Mouse (Mus musculus): Measurements from ENCODE around the gene 6030458C11Rik. TPM values are rescaled to one million over a fixed set of nuclear protein-coding genes. Genes with fewer than 3 reads are reported as not detected.
"Not testable (repeated sequence)": the region's sequence is repeated elsewhere in the genome, so short reads cannot be mapped to it uniquely, and the experiment has no call there.

The 6030458C11Rik gene
- polyA plus RNA-seq, 1 experiment from 2014 or later, result 19.5 TPM

GRCm38 (mm10) chr15:12805071-12805470, 19.4 kb downstream of the 6030458C11Rik start:
- WGBS (ENCODE audit: insufficient replicate concordance), result 69% methylated on average over 4 of the region's 4 CpGs
- Histone ChIP-seq H3K36me3 (replicated peaks; ENCODE audit: insufficient read depth, low read length) (peaks cover 28% of the 10 kb centered on the region), H3K9ac (replicated peaks) (no peak overlapping the region), H3K27ac (ENCODE audit: low read depth) (no peak overlapping the region), H3K4me1 (ENCODE audit: insufficient read depth) (no peaks in the 10 kb centered on the region), H3K27me3 (ENCODE audit: insufficient read depth, low read length) (no peaks in the 10 kb centered on the region), H3K4me2 (ENCODE audit: low read depth, low read length) (no peak overlapping the region), H3K4me3 (ENCODE audit: low read depth, low read length) (no peak overlapping the region), H3K9me3 (ENCODE audit: low read length) (no peaks in the 10 kb centered on the region)
- no peak for ATAC-seq
- TF ChIP-seq CTCF (IDR thresholded peaks at IDR 0.05; ENCODE audit: low read depth) (no peak), EP300 (IDR thresholded peaks at IDR 0.05; ENCODE audit: low read depth) (no peak)
- DNase-seq, result no peak

GRCm38 (mm10) chr15:12801142-12801506, 23.3 kb downstream of the 6030458C11Rik start:
- not testable (repeated sequence) for H3K9ac ChIP-seq (replicated peaks); H3K9me3 ChIP-seq (ENCODE audit: low read length); H3K27me3 ChIP-seq (ENCODE audit: insufficient read depth, low read length); H3K36me3 ChIP-seq (replicated peaks; ENCODE audit: insufficient read depth, low read length); H3K4me3 ChIP-seq (ENCODE audit: low read depth, low read length); H3K4me2 ChIP-seq (ENCODE audit: low read depth, low read length); ATAC-seq; H3K27ac ChIP-seq (ENCODE audit: low read depth); H3K4me1 ChIP-seq (ENCODE audit: insufficient read depth); DNase-seq
- WGBS (ENCODE audit: insufficient replicate concordance), result 76% methylated on average over 2 of the region's 2 CpGs

- Histone ChIP-seq H3K27ac (ENCODE audit: low read depth) (no peak overlapping the region), H3K36me3 (replicated peaks; ENCODE audit: insufficient read depth, low read length) (no peaks in the 10 kb centered on the region), H3K9me3 (ENCODE audit: low read length) (no peaks in the 10 kb centered on the region), H3K4me2 (ENCODE audit: low read depth, low read length) (no peak overlapping the region), H3K27me3 (ENCODE audit: insufficient read depth, low read length) (no peaks in the 10 kb centered on the region), H3K9ac (replicated peaks) (no peak overlapping the region), H3K4me1 (ENCODE audit: insufficient read depth) (no peaks in the 10 kb centered on the region), H3K4me3 (ENCODE audit: low read depth, low read length) (no peak overlapping the region)
- ATAC-seq (no peak), DNase-seq (no peak)
- WGBS (ENCODE audit: insufficient replicate concordance), result 47% methylated on average over 15 of the region's 15 CpGs
- TF ChIP-seq EP300 (IDR thresholded peaks at IDR 0.05; ENCODE audit: low read depth) (no peak), CTCF (IDR thresholded peaks at IDR 0.05; ENCODE audit: low read depth) (no peak)
Observed at GRCm38 (mm10) chr15:12800405-12801141, 23.9 kb downstream of the 6030458C11Rik start.

GRCm38 (mm10) chr15:12798043-12798442, 26.4 kb downstream of the 6030458C11Rik start:
- Histone ChIP-seq H3K36me3 (replicated peaks; ENCODE audit: insufficient read depth, low read length) (no peaks in the 10 kb centered on the region), H3K9me3 (ENCODE audit: low read length) (no peaks in the 10 kb centered on the region), H3K4me2 (ENCODE audit: low read depth, low read length) (no peak overlapping the region), H3K27ac (ENCODE audit: low read depth) (no peak overlapping the region), H3K4me1 (ENCODE audit: insufficient read depth) (no peaks in the 10 kb centered on the region), H3K9ac (replicated peaks) (no peak overlapping the region), H3K27me3 (ENCODE audit: insufficient read depth, low read length) (no peaks in the 10 kb centered on the region), H3K4me3 (ENCODE audit: low read depth, low read length) (no peak overlapping the region)
- ATAC-seq, result no peak
- TF ChIP-seq CTCF (IDR thresholded peaks at IDR 0.05; ENCODE audit: low read depth) (no peak), EP300 (IDR thresholded peaks at IDR 0.05; ENCODE audit: low read depth) (no peak)
- 64% methylated on average over 6 of the region's 6 CpGs for WGBS (ENCODE audit: insufficient replicate concordance)
- DNase-seq, result no peak

- TF ChIP-seq CTCF (IDR thresholded peaks at IDR 0.05; ENCODE audit: low read depth), result no peak
- no peak for TF ChIP-seq EP300 (IDR thresholded peaks at IDR 0.05; ENCODE audit: low read depth)
- 59% methylated on average over 13 of the region's 13 CpGs for WGBS (ENCODE audit: insufficient replicate concordance)
Observed at GRCm38 (mm10) chr15:12795909-12796470, 28.5 kb downstream of the 6030458C11Rik start.

GRCm38 (mm10) chr15:12795457-12795894, 29.0 kb downstream of the 6030458C11Rik start:
- H3K9me3 ChIP-seq (ENCODE audit: low read length), result no peaks in the 10 kb centered on the region

More at GRCm38 (mm10) chr15:12795909-12796470, 28.5 kb downstream of the 6030458C11Rik start:
- Histone ChIP-seq H3K27me3 (ENCODE audit: insufficient read depth, low read length) (no peaks in the 10 kb centered on the region), H3K4me1 (ENCODE audit: insufficient read depth) (no peaks in the 10 kb centered on the region), H3K9me3 (ENCODE audit: low read length) (no peaks in the 10 kb centered on the region), H3K36me3 (replicated peaks; ENCODE audit: insufficient read depth, low read length) (no peaks in the 10 kb centered on the region), H3K4me2 (ENCODE audit: low read depth, low read length) (no peak overlapping the region), H3K9ac (replicated peaks) (no peak overlapping the region), H3K27ac (ENCODE audit: low read depth) (no peak overlapping the region), H3K4me3 (ENCODE audit: low read depth, low read length) (no peak overlapping the region)
- ATAC-seq, result no peak
- DNase-seq, result no peak

More at GRCm38 (mm10) chr15:12795457-12795894, 29.0 kb downstream of the 6030458C11Rik start:
- peak; percentile 49 for DNase-seq
- Histone ChIP-seq H3K9ac (replicated peaks) (no peak overlapping the region), H3K27me3 (ENCODE audit: insufficient read depth, low read length) (no peaks in the 10 kb centered on the region), H3K36me3 (replicated peaks; ENCODE audit: insufficient read depth, low read length) (no peaks in the 10 kb centered on the region), H3K27ac (ENCODE audit: low read depth) (no peak overlapping the region), H3K4me1 (ENCODE audit: insufficient read depth) (no peaks in the 10 kb centered on the region), H3K4me3 (ENCODE audit: low read depth, low read length) (no peak overlapping the region), H3K4me2 (ENCODE audit: low read depth, low read length) (no peak overlapping the region)
- WGBS (ENCODE audit: insufficient replicate concordance), result 0% methylated on average over 2 of the region's 2 CpGs
- TF ChIP-seq CTCF (IDR thresholded peaks at IDR 0.05; ENCODE audit: low read depth), result peak; percentile 88
- TF ChIP-seq EP300 (IDR thresholded peaks at IDR 0.05; ENCODE audit: low read depth), result no peak
- ATAC-seq, result peak; percentile 56; the same call in 1 of the 2 replicates
